Mouse (Mus musculus) cerebellum, adult 2 months (tissue): ENCODE results near the gene Igfbp2. TPM values are rescaled to one million over a fixed set of nuclear protein-coding genes. Genes with fewer than 3 reads are reported as not detected.

Experiments used
- DNase-seq, 2 experiments: peaks; one replicate each; pipeline ENCODE4 v3.0.0; 2021
- H3K27ac ChIP-seq: fragments of 200-500 bp; 2 replicates; pipeline ENCODE4 v1.5.1; 2012; ENCODE audit warnings: low read length, control low read depth, inconsistent platforms; ENCODE audit not compliant: insufficient read depth
- H3K27me3 ChIP-seq: fragments of 200-500 bp; 2 replicates; pipeline ENCODE4 v1.6.1; 2012; ENCODE audit warnings: inconsistent platforms, mild to moderate bottlenecking, low read length, moderate library complexity; ENCODE audit not compliant: control insufficient read depth, insufficient read depth
- H3K4me1 ChIP-seq: fragments of 200-500 bp; 2 replicates; pipeline ENCODE4 v1.6.1; 2011; ENCODE audit warnings: low read length; ENCODE audit not compliant: control insufficient read depth, insufficient read depth
- H3K4me3 ChIP-seq: fragments of 200-500 bp; replicated peaks from 2 replicates; pipeline ENCODE3; 2011; ENCODE audit warnings: mild to moderate bottlenecking, low read depth, low read length, control low read depth; ENCODE audit not compliant: insufficient read depth
- CTCF ChIP-seq: fragments of 200-500 bp; IDR thresholded peaks from 2 replicates; pipeline ENCODE4 v1.5.1; 2011; ENCODE audit warnings: low read depth, mild to moderate bottlenecking, control low read depth, low read length, moderate library complexity, borderline replicate concordance; ENCODE audit not compliant: insufficient read depth
- POLR2A ChIP-seq: fragments of 200-500 bp; IDR thresholded peaks from 2 replicates; pipeline ENCODE4 v1.6.1; 2011; ENCODE audit warnings: low read length, control low read depth, borderline replicate concordance; ENCODE audit not compliant: insufficient read depth
- WGBS: fragments of 180-500 bp; shearing (Covaris S2); methylation state at CpG from one replicate; pipeline ENCODE4 v1.1.7; 2018; 5-methylcytosine and 5-hydroxymethylcytosine counted together
- polyA plus RNA-seq: library from polyadenylated mRNA; depleted of rRNA; stranded (reverse); fragments of >200 nt; gene quantifications from 2 replicates; pipeline ENCODE4 v1.2.3, GENCODE M21; 2012

The Igfbp2 gene
- polyA plus RNA-seq, 1 experiment, result 63.0 TPM

GRCm38 (mm10) chr1:72867346-72867745 is 43.0 kb downstream of the Igfbp2 start:
- Histone ChIP-seq H3K4me1 (peaks cover 9% of the 10 kb centered on the region), H3K27ac (no peak overlapping the region), H3K4me3 (no peak overlapping the region), H3K27me3 (no peaks in the 10 kb centered on the region)
- WGBS, result 0% methylated on average over 1 of the region's 1 CpGs
- TF ChIP-seq POLR2A, result no peak
- no peak for DNase-seq

- Histone ChIP-seq H3K4me3 (no peak overlapping the region), H3K27ac (no peak overlapping the region), H3K4me1 (peaks cover 9% of the 10 kb centered on the region), H3K27me3 (no peaks in the 10 kb centered on the region)
- 62% methylated on average over 10 of the region's 10 CpGs for WGBS
- TF ChIP-seq POLR2A, result no peak
- no peak for TF ChIP-seq CTCF
- DNase-seq, result no peak
Observed at GRCm38 (mm10) chr1:72868429-72869215, 44.3 kb downstream of the Igfbp2 start.

- Histone ChIP-seq H3K27ac (no peak overlapping the region), H3K27me3 (no peaks in the 10 kb centered on the region), H3K4me3 (no peak overlapping the region), H3K4me1 (peaks cover 9% of the 10 kb centered on the region)
- TF ChIP-seq CTCF, result no peak
- no peak for TF ChIP-seq POLR2A
- DNase-seq, result peak in 1 of 2 experiments; percentile 29
Observed at GRCm38 (mm10) chr1:72869275-72869674, 45.0 kb downstream of the Igfbp2 start.

GRCm38 (mm10) chr1:72869681-72870614 is 45.6 kb downstream of the Igfbp2 start:
- Histone ChIP-seq H3K27ac (peak overlapping the region; percentile 21; the same call in 1 of the 2 replicates), H3K27me3 (no peaks in the 10 kb centered on the region), H3K4me3 (peak overlapping the region; percentile 94), H3K4me1 (peaks cover 9% of the 10 kb centered on the region)
- peak; percentile 73 to 75 for DNase-seq
- no peak for TF ChIP-seq POLR2A
- TF ChIP-seq CTCF, result no peak
- WGBS, result 8% methylated on average over 22 of the region's 22 CpGs

GRCm38 (mm10) chr1:72870615-72871336 is 46.5 kb downstream of the Igfbp2 start:
- Histone ChIP-seq H3K27ac (peak overlapping the region; percentile 21; the same call in 1 of the 2 replicates), H3K4me1 (peaks cover 12% of the 10 kb centered on the region), H3K4me3 (peak overlapping the region; percentile 94), H3K27me3 (no peaks in the 10 kb centered on the region)
- WGBS, result 1% methylated on average over 20 of the region's 20 CpGs
- peak; percentile 89 to 95 for DNase-seq
- TF ChIP-seq POLR2A, result peak; percentile 59; the same call in 1 of the 2 replicates
- no peak for TF ChIP-seq CTCF

GRCm38 (mm10) chr1:72871337-72871696 is 47.0 kb downstream of the Igfbp2 start:
- DNase-seq, result no peak
- H3K27me3 ChIP-seq, result no peaks in the 10 kb centered on the region
- H3K4me1 ChIP-seq, result peaks cover 11% of the 10 kb centered on the region
- H3K27ac ChIP-seq, result peak overlapping the region; percentile 90
- WGBS, result under 1% methylated on average over 6 of the region's 6 CpGs
- no peak for TF ChIP-seq POLR2A
- no peak for TF ChIP-seq CTCF
- peak overlapping the region; percentile 94 for H3K4me3 ChIP-seq

GRCm38 (mm10) chr1:72871697-72872411 is 47.6 kb downstream of the Igfbp2 start:
- H3K27ac ChIP-seq, result peak overlapping the region; percentile 90
- peak; percentile 76 to 77 for DNase-seq
- H3K4me1 ChIP-seq, result peaks cover 11% of the 10 kb centered on the region
- WGBS, result under 1% methylated on average over 34 of the region's 34 CpGs
- peak overlapping the region; percentile 94 for H3K4me3 ChIP-seq
- H3K27me3 ChIP-seq, result no peaks in the 10 kb centered on the region
- TF ChIP-seq POLR2A (peak; percentile 75), CTCF (no peak)
